Mouse (Mus musculus) megakaryocyte, embryonic 14.5 days (primary cell): ENCODE data around the gene H2-DMb2.

Source experiments
- FLI1 ChIP-seq: IDR thresholded peaks from 2 replicates; pipeline ENCODE4 v1.6.1; 2012; ENCODE audit warnings: low read length, inconsistent platforms, mixed read lengths
- GATA1 ChIP-seq: IDR thresholded peaks from 3 replicates; pipeline ENCODE4 v1.6.1; 2012; ENCODE audit warnings: mixed read lengths, low read length, inconsistent platforms, borderline replicate concordance

- no peak for TF ChIP-seq FLI1
- TF ChIP-seq GATA1 = no peak
Observed at GRCm38 (mm10) chr17:34108460-34108859, 34.6 kb upstream of the H2-DMb2 start.
